Mouse (Mus musculus) R1 (cell line): ENCODE measurements around the gene Mtmr3.

ENCODE experiments used
- DNase-seq: peaks from one replicate; pipeline ENCODE4 v3.0.0-alpha.2; 2018; ENCODE audit warnings: low read depth, low spot score

Gene Mtmr3

DNA sequence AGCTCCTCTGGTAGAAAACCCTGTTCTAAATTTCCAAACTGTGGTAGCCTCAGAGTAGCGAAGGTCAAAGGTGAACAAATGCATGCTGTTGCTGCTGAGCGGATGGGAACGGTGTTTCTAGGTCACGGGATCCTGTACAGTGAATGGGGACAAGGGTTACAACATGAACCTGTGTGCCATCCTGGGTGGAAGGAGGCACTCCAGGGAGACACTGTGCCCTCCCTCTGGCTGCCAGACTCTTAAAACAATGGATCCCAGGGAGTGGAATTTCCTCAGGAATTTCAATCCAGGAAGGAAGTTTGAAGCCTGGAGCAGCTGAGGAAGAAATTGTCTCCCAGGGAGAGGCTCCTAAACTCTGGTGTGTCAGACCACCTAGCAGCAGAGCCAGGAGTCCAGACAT lies 128.5 kb downstream of the Mtmr3 start:
- DNase-seq = peak; percentile 92

DNA sequence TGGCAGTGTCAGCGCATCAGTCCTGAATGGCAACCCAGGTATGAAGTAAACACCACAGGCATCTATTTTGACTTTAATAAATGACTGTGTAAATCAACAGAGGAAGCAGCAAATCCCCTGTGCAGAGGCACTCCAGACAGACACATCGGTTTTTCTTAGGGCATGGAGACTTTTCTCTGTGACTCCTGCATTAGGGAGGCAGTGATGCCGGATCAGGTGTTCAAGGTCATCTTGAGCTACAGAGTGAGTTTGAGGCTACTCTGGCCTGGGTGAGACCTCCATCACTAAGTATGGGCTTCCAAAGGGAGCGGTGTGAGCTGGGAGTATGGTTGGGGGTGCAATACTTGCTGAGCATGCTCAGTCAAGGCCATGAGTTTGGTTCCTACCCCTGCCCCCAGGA lies 130.0 kb downstream of the Mtmr3 start:
- peak; percentile 74 for DNase-seq

DNA sequence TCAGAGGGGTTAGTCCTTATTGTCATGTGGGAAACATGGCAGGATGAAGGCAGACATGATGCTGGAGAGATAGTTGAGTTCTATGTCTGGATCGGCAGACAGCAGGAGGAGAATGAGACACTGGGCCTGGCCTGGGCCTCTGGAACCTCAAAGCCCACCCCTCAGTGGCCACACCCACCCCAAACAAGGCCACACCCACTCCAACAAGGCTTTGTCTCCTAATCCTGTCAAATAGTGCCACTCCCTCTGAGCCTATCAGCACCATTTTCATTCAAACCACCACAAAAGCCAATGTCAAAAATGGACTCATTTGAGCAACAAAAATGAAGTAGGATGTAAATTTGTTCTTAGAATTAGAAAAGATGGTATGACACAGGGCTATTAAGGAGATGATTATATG lies 130.5 kb downstream of the Mtmr3 start:
- peak; percentile 93 for DNase-seq

DNA sequence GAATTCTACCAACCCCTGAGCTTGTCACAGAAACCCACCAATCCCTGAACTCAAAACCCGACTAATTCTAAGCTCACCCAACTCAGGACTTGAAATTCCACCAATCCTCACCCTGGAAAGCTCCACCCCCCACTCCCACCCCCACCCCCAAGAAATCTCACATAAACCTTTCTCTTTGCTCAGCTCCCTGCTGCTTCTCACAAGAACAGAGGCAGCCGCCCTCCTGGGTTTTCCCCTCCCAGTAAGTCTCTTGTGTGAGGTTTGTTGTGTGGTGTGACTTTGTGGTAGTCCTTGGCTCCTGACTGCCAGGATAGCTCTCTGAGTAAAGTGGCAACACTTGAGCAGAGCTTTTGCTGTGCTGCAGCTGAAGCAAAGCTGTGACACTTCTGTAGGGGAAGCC lies 131.8 kb downstream of the Mtmr3 start:
- DNase-seq = peak; percentile 98

DNA sequence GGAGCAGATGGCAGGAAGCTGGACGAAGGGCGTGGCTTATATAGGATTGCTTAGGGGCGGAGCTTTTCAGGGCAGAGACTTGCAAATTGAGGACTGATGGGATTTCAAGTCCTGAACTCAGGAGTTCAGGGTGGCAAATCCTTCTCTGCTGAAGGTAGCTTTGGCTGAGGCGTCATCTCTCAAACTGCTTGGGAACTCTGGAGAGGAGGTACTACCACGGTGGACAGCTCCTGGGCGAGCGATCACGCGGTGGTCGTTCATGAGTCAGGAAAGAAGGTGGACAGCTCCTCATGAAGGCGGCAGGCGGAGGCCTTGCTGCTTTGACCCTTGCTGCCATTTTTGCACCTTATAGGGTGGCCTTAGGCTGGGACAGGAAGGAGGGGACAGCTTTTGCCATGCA lies 133.5 kb downstream of the Mtmr3 start:
- peak; percentile 94 for DNase-seq

DNA sequence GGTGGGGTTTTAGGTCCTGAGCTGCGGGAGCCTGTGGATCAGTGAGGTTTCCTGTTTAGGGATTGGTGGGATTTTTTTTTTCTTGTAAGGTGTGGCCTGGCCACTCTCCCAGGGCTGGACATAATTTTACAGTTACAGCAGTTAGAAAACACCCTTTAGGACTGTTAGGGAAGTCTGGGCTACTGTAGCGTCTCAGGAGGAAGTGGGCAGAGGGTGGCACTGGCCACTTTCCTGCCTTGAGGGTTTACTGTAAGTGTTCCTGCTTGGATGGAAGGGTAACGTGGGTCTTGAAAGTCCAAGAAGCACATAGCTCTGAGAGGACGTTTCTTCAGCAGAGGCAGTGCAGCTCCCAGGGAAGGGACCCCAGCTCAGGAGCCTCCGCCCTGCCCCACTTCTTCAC lies 134.0 kb downstream of the Mtmr3 start:
- DNase-seq = no peak

DNA sequence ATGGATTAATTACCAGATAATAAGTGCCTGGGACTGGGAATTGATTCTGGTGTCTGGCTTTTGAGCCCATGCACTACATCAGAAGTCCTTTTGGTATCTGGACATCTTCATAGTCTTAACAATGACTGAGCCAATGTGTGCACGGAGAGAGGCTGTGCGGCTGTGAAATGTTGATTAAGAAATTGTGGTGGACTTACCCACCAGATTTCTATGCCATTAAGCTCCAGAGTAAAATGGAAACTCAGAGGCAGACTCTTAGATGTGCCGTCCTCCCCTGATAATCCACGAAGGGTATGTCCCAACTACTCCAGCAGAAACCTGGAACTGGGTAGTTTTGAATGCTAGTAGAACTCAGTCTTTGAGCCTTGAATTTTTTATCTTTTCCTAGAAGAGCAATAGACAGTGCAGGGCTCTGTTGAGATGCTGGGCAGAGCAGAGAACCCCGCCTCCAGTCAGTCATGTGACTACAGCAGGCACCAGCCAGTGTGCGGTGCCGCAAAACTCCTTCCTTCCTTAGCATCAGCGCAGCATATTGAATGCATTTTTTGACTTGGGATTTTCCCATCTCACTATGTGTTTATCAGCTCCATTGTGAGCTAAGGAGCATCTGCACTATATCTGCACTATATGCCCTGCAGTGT lies 139.6 kb downstream of the Mtmr3 start:
- no peak for DNase-seq

DNA sequence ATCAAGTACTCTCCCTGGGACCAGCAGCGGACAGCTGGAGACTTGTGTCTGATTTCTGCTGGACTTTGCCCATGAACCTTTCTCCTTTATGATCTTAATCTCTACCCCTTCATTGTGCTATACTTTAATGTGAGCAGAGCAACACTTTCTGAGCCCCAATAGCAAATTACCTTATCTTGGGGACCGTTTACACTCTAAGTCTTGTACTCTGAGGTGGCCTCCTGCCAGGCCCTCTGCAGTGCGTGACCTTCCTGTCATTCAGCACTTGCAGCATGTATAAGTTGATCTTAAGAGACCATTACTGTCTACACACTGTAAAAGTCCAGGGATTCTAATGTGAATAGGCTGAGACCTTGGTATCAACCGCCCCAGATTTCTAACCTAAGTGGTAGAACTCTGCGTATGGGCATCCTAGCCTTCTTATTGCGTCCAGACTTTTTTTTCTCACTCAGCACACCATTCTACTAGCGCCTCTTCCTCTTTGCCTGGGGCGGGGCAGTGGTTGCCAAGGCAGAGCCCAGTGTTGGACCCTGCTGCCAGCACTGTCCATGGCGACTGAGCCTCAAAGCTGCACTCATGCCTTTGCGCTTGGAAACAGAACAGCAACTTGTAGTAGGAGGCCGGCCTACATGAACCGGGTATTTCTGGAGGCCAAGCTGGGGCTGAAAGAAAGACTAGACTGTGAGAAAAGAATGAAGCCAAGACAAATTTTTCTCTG lies 142.0 kb downstream of the Mtmr3 start:
- no peak for DNase-seq

DNA sequence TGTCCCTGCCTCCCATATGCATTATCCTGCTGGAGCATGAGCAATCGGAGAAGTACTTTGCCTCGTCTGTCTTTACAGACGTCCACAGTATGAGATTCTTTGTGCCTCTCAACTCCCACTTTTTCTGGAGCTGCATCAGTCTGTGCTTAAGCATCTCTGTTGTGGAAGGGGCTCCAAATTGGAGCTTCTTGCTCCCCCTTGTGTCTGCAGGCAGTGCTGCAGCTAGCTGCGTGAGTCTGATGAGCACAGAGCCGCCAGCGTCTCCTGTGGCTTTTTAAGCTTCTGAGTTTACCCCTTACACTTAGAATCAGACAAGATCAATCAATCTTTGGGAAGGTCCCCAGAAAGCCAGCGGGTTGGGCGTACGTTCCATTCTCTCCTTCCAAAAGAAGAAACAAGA lies 143.5 kb downstream of the Mtmr3 start:
- DNase-seq = peak; percentile 83

DNA sequence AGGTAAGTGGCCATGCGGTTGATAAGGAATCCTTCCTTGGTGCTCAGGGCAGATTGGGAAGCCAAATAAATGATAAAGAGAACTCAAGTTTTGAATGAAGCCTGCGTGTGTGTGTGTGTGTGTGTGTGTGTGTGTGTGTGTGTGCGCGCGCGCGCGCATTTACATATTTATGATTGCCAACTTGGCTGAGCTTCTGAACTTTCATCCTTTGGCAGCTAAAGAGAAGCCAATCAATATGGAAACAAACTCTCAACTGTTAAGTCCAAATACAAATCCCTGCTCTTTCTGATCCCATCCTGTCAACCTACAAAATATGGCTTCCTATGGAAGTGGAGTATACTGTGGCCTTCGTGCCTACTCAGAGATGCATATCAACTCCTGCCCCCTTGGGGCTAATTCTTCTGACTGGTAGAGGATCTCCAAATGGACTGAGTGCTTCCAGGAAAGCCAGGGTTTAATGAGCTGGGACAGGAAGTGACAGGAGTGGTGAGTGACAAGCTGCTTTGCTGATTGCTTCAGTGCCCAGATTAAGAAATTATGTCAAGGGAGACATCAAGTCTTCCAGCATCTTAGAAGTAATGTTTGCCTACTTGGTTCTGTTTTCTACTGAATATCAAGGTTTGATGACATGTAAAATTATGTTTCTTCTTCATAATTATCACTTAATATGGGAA lies 148.3 kb downstream of the Mtmr3 start:
- no peak for DNase-seq

DNA sequence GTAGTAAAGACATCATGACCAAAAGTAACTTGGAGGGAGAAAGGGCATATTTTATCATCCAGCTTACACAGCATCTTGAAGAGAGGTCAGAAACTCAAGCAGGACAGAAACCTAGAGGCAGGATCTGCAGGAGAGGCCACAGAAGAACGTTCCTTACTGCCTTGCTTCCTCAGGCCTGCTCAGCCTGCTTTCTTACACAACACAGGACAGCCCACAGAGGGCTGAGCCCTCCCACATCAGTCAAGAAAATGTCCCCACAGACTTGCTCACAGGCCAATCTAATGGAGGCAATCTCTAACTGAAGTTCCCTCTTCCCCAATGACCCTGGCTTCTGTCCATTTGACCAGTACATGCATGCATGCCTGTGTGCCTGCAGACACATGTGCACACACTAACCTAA lies 152.4 kb downstream of the Mtmr3 start:
- DNase-seq = no peak

DNA sequence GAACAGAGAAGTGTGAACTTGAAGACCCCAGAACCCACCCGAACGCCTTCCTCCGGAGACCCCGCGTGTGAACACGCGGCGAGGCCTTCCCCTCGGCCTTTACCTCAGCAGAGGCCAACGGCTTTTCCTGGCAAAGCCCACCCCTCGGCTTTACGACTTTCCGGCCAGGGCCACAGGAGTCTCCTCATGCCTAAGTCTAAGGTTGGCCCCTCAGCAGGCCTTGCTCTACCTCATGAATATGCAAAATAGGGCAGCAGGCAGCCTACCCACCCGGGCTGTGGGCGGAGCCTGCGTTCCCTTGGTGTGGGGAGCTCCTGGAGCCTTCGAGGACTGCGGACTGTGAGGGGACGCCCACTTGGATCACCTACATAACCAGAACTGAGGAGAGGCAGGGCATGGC lies 153.7 kb downstream of the Mtmr3 start, which contains the start of gene Hormad2:
Gene Hormad2 (minus strand): TSS at position 128 of the 400 bp plus-strand sequence.
- peak; percentile 96 for DNase-seq

DNA sequence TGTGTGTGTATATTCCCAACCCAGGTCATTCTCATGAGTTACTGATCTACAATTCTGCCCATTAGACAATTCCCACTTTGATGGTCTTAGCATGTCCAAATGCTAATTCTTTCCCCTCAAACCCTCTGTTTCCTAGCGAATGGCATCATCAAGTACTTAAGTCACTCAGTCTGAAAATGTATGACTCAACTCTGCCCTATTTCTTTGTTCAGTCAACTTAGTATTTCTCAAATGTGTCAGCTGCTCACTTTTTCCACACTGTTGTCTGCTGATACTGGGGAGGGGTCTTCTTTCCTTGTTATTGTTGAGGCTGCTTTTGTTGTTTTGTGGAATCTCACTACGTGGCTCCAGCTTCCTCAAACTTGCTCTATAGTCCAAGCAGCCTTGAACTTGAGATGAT lies 156.5 kb downstream of the Mtmr3 start:
- no peak for DNase-seq

DNA sequence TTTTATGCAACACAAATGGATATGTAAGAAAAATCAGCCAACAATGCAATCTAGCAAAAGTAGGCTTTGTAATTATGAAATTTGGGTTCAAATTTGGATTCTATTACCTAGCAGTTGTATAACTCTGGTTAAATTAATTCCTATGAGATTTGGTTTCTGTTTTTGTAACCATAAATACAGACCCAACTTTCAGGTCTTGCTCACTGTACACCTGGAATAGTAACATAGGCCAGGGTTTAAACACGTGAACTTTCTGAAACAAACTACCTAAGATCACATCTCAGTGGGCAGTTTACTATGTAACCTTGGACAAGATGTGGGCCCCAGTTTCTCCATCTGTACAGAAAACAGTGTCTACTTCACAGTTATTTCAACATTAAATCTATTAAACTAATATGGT lies 157.3 kb downstream of the Mtmr3 start:
- no peak for DNase-seq

DNA sequence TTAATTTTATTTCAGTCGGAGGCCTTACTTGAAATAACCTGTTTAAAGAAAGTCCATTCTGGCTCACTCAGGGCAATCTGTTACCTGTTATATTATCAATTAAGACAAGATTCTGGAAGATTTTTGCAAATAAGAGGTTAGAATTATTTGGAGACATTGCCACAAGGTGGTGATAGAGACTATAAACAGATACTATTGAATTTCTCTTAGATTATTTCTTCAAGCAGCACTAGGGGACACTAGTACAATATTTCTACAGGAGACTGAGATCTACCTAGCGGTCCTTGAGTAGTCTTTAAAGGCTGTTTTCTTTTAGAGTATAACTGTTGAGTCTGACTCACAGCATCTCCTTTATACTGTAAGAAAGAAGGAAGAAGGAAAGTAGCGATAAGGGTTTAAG lies 158.0 kb downstream of the Mtmr3 start:
- DNase-seq = no peak

DNA sequence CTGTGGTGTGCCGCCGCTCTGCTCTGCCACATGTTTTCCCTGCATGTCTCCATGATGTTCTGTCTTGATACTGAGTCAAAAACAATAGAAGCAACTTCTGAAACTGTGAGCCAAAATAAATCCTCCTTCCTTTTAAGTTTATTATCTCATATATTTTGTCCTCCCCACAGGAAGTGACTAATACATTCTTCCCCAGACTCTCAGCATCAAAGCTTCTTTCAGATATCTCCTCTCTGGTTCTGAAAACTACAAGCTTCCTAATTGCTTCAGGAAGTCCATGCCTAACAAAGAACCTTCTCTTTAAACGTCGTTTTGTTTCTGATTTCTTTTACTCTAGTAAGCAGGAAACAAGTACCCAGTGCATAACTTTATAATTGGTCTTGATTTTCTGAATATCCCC lies 160.2 kb downstream of the Mtmr3 start:
- DNase-seq = no peak
